Mouse (Mus musculus) G1E (cell line): Measurements from ENCODE around the gene Mmp2.

Source experiments
- CTCF ChIP-seq: IDR thresholded peaks from 2 replicates; pipeline ENCODE4 v1.5.1; 2012; ENCODE audit warnings: low read depth, low read length, inconsistent platforms, mixed read lengths
- GATA2 ChIP-seq: IDR thresholded peaks from 2 replicates; pipeline ENCODE4 v1.6.1; 2012; ENCODE audit warnings: low read depth, low read length, inconsistent platforms, borderline replicate concordance

- TF ChIP-seq CTCF (no peak), GATA2 (no peak)
Measured at GRCm38 (mm10) chr8:92799406-92799805, 27.7 kb upstream of the Mmp2 start.
